In the genomic region with DNA sequence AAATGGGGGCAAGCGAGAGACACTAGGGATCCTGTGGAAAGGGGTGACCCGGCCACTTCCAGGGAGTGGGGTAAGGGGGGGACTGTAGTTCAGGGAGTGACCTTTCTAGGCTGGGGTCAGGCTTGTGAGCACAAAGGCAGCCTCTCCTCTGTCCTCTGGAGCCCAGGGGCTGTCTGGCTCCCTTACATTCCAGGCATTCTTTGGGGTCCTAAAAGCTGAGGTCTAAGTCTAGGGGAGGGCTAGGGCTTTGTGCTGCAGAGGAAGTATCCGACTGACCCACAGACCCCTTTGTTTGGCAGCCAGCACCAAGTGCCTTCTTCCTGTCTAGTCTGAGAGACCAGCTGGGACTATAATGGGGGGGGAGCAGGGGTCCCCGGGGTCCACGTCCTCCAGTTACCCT, we compare ENCODE assay signal across 9 mouse cellular contexts.
A peak's percentile ranks its signal among the peaks of the same experiment; 100 is the strongest.
DNase-seq lines count a peak whose midpoint lies in the region; ATAC-seq and TF ChIP-seq lines count a peak whose summit lies in the region.
"Had no signal": no experiment of that assay in that cellular context is flagged by ENCODE, and none has a peak within 500 bp of the region (broad histone marks: within the 10 kb centered on the region; RNA-seq: fewer than 3 reads in every experiment).

No protein-coding gene starts in this region.

- 0 out of 2 replicates have a peak, but pooled peaks cover 4% of the 10 kb centered on the region for H3K9me3 ChIP-seq in heart, embryonic 12.5 days (replicated peaks)
- no peaks in the 10 kb centered on the region; the same call in 1 of the 2 replicates for H3K9me3 ChIP-seq in midbrain, embryonic 10.5 days (replicated peaks)
- no peaks in the 10 kb centered on the region for H3K9me3 ChIP-seq in midbrain, postnatal 0 days (ENCODE audit: low read length)
- H3K9me3 ChIP-seq in kidney, embryonic 16.5 days (ENCODE audit: low read length) = no peaks in the 10 kb centered on the region; the same call in 1 of the 2 replicates
- H3K9me3 ChIP-seq in stomach, embryonic 15.5 days = no peaks in the 10 kb centered on the region
- no peaks in the 10 kb centered on the region for H3K9me3 ChIP-seq in forebrain, embryonic 12.5 days

- H3K9ac ChIP-seq in heart, embryonic 12.5 days = no peak overlapping the region
- no peak overlapping the region for H3K9ac ChIP-seq in midbrain, postnatal 0 days (replicated peaks; ENCODE audit: low read length, poor library complexity, severe bottlenecking)
- H3K9ac ChIP-seq in kidney, embryonic 16.5 days (replicated peaks; ENCODE audit: low read length) = no peak overlapping the region
- no peak overlapping the region for H3K9ac ChIP-seq in stomach, embryonic 15.5 days
- H3K9ac ChIP-seq in forebrain, embryonic 12.5 days = no peak overlapping the region

- no peak for DNase-seq in heart, postnatal 14 days
- peak; percentile 50 for DNase-seq in midbrain, embryonic 10.5 days (ENCODE audit: low spot score)
- DNase-seq in midbrain, postnatal 0 days (ENCODE audit: low spot score) = no peak
- DNase-seq in thymus, postnatal 4 days = no peak
- DNase-seq: cerebellum, adult 8-10 months had no signal

- no peaks in the 10 kb centered on the region for H3K36me3 ChIP-seq in heart, embryonic 12.5 days
- H3K36me3 ChIP-seq in midbrain, embryonic 10.5 days = no peaks in the 10 kb centered on the region
- H3K36me3 ChIP-seq in midbrain, postnatal 0 days (ENCODE audit: insufficient read depth, low read length) = no peaks in the 10 kb centered on the region
- no peaks in the 10 kb centered on the region for H3K36me3 ChIP-seq in kidney, embryonic 16.5 days (ENCODE audit: insufficient read depth, low read length)
- no peaks in the 10 kb centered on the region for H3K36me3 ChIP-seq in stomach, embryonic 15.5 days
- H3K36me3 ChIP-seq in forebrain, embryonic 12.5 days (replicated peaks) = no peaks in the 10 kb centered on the region

- H3K4me3 ChIP-seq in heart, embryonic 12.5 days = no peak overlapping the region
- no peak overlapping the region for H3K4me3 ChIP-seq in midbrain, embryonic 10.5 days
- H3K4me3 ChIP-seq in midbrain, postnatal 0 days (ENCODE audit: low read depth, low read length) = no peak overlapping the region
- H3K4me3 ChIP-seq in kidney, embryonic 16.5 days (ENCODE audit: low read length) = no peak overlapping the region
- H3K4me3 ChIP-seq in stomach, embryonic 15.5 days (replicated peaks) = no peak overlapping the region
- no peak overlapping the region for H3K4me3 ChIP-seq in forebrain, embryonic 12.5 days (replicated peaks)

- no peak for TF ChIP-seq CTCF in midbrain, postnatal 0 days (IDR thresholded peaks at IDR 0.05)

- no peak overlapping the region for H3K4me2 ChIP-seq in heart, embryonic 12.5 days
- H3K4me2 ChIP-seq in midbrain, postnatal 0 days (ENCODE audit: low read depth, low read length, poor library complexity, severe bottlenecking) = no peak overlapping the region
- no peak overlapping the region for H3K4me2 ChIP-seq in kidney, embryonic 16.5 days (replicated peaks; ENCODE audit: low read depth, low read length)
- no peak overlapping the region for H3K4me2 ChIP-seq in stomach, embryonic 15.5 days
- H3K4me2 ChIP-seq in forebrain, embryonic 12.5 days = no peak overlapping the region

- no peak overlapping the region; the same call in 1 of the 2 replicates for H3K27ac ChIP-seq in heart, embryonic 12.5 days (ENCODE audit: poor library complexity, severe bottlenecking)
- peak overlapping the region; percentile 68 for H3K27ac ChIP-seq in midbrain, embryonic 10.5 days (replicated peaks)
- no peak overlapping the region for H3K27ac ChIP-seq in midbrain, postnatal 0 days (ENCODE audit: low read depth, low read length)
- peak overlapping the region; percentile 41; the same call in 1 of the 2 replicates for H3K27ac ChIP-seq in kidney, embryonic 16.5 days (ENCODE audit: low read length)
- H3K27ac ChIP-seq in stomach, embryonic 15.5 days = no peak overlapping the region
- H3K27ac ChIP-seq in forebrain, embryonic 12.5 days = no peak overlapping the region

- peak; percentile 53; the same call in 1 of the 2 replicates for ATAC-seq in heart, embryonic 12.5 days (ENCODE audit: insufficient number of reproducible peaks, low FRiP score)
- no peak for ATAC-seq in midbrain, postnatal 0 days (ENCODE audit: low FRiP score)
- peak; percentile 88 for ATAC-seq in kidney, embryonic 16.5 days (ENCODE audit: low FRiP score, low TSS enrichment)
- ATAC-seq in stomach, embryonic 15.5 days (ENCODE audit: insufficient read depth, low FRiP score, low read depth) = peak; percentile 70
- ATAC-seq in forebrain, embryonic 12.5 days (ENCODE audit: low FRiP score) = no peak

- peaks cover 11% of the 10 kb centered on the region for H3K4me1 ChIP-seq in heart, embryonic 12.5 days (replicated peaks)
- peaks cover 20% of the 10 kb centered on the region for H3K4me1 ChIP-seq in midbrain, embryonic 10.5 days
- H3K4me1 ChIP-seq in midbrain, postnatal 0 days (ENCODE audit: insufficient read depth, low read length) = no peaks in the 10 kb centered on the region
- H3K4me1 ChIP-seq in kidney, embryonic 16.5 days (ENCODE audit: insufficient read depth, low read length) = peaks cover 13% of the 10 kb centered on the region
- peaks cover 7% of the 10 kb centered on the region; the same call in 1 of the 2 replicates for H3K4me1 ChIP-seq in stomach, embryonic 15.5 days
- H3K4me1 ChIP-seq in forebrain, embryonic 12.5 days = 0 out of 2 replicates have a peak, but pooled peaks cover 3% of the 10 kb centered on the region

- WGBS in heart, embryonic 12.5 days = 39% methylated on average over 5 of the region's 5 CpGs
- WGBS in midbrain, embryonic 10.5 days = 19% methylated on average over 5 of the region's 5 CpGs
- WGBS in midbrain, postnatal 0 days = 37% methylated on average over 5 of the region's 5 CpGs
- WGBS in kidney, embryonic 16.5 days = 26% methylated on average over 5 of the region's 5 CpGs
- 25% methylated on average over 5 of the region's 5 CpGs for WGBS in stomach, embryonic 15.5 days
- WGBS in forebrain, embryonic 12.5 days = 25% methylated on average over 5 of the region's 5 CpGs

- intact Hi-C loops in heart, postnatal 14 days (cut with DNase I) = no loop called here

- no peaks in the 10 kb centered on the region for H3K27me3 ChIP-seq in heart, embryonic 12.5 days (replicated peaks)
- H3K27me3 ChIP-seq in midbrain, embryonic 10.5 days (ENCODE audit: low read depth, poor library complexity, severe bottlenecking) = no peaks in the 10 kb centered on the region
- no peaks in the 10 kb centered on the region for H3K27me3 ChIP-seq in midbrain, postnatal 0 days (ENCODE audit: insufficient read depth, low read length)
- no peaks in the 10 kb centered on the region for H3K27me3 ChIP-seq in kidney, embryonic 16.5 days (ENCODE audit: insufficient read depth, low read length)
- no peaks in the 10 kb centered on the region for H3K27me3 ChIP-seq in stomach, embryonic 15.5 days (replicated peaks)
- no peaks in the 10 kb centered on the region for H3K27me3 ChIP-seq in forebrain, embryonic 12.5 days

Comparison
In these comparisons a context has a peak if more than half of its experiments do, and no peak if none do; other contexts are left out.
1. H3K27ac ChIP-seq: peak in midbrain, embryonic 10.5 days (single experiment) and kidney, embryonic 16.5 days (single experiment); none in heart, embryonic 12.5 days (single experiment), midbrain, postnatal 0 days (single experiment), stomach, embryonic 15.5 days (single experiment) and forebrain, embryonic 12.5 days (single experiment).
2. ATAC-seq: peak in heart, embryonic 12.5 days (single experiment), kidney, embryonic 16.5 days (single experiment) and stomach, embryonic 15.5 days (single experiment); none in midbrain, postnatal 0 days (single experiment) and forebrain, embryonic 12.5 days (single experiment).